Mouse (Mus musculus): ENCODE measurements around the gene Cacnb2. TPM values are rescaled to one million over a fixed set of nuclear protein-coding genes. Genes with fewer than 3 reads are reported as not detected.

Cacnb2 gene
- polyA plus RNA-seq, 1 experiment from 2014 or later, result 0.38 TPM

DNA sequence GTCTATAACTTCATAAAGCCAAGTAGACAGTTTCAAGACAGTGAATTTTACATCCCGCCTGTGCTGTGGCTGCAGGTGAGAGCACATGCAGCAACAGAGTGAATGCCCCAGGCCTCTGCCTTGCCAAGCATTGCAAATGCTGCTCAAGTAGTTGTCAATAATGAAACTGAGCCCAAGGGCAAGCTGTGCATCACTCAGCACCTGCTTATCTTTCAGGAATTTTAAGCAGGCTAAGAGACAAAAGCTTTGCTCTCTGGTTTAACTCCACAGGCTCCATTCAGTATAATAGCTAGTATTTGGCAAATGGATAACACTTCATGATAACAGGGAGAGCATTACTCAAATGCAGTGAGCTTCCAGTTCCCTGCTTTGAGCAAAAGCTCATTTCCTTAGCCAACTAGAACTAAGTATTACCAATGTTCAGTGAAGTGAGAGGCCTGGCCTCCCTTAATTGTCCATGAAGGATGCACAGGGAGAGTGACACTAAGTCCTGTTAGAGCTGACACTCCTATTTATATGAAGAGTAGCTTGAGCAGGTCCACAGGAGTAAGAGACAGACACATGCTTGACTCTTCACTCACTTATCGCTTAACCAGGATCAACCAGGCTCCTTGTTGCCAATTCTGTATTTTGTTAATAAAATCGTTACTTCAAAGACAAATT is 314.8 kb downstream of the Cacnb2 start:
- WGBS (ENCODE audit: insufficient replicate concordance), result 65% methylated on average over 3 of the region's 3 CpGs
- Histone ChIP-seq H3K27ac (replicated peaks) (no peak overlapping the region), H3K4me1 (replicated peaks) (no peaks in the 10 kb centered on the region), H3K9ac (no peak overlapping the region), H3K4me3 (replicated peaks) (no peak overlapping the region), H3K36me3 (replicated peaks) (no peaks in the 10 kb centered on the region), H3K9me3 (replicated peaks) (no peaks in the 10 kb centered on the region), H3K4me2 (no peak overlapping the region), H3K27me3 (no peaks in the 10 kb centered on the region)
- no peak for ATAC-seq (ENCODE audit: insufficient read depth)

GRCm38 (mm10) chr2:14929866-14930265 is 327.0 kb downstream of the Cacnb2 start:
- no peak overlapping the region for H3K27ac ChIP-seq (replicated peaks)
- no peak for ATAC-seq (ENCODE audit: insufficient read depth)
- WGBS (ENCODE audit: insufficient replicate concordance), result 74% methylated on average over 3 of the region's 3 CpGs
- H3K4me1 ChIP-seq (replicated peaks), result no peaks in the 10 kb centered on the region
- H3K4me2 ChIP-seq, result no peak overlapping the region
- H3K9me3 ChIP-seq (replicated peaks), result no peaks in the 10 kb centered on the region
- no peaks in the 10 kb centered on the region for H3K36me3 ChIP-seq (replicated peaks)
- no peak overlapping the region for H3K9ac ChIP-seq
- H3K4me3 ChIP-seq (replicated peaks), result no peak overlapping the region
- no peaks in the 10 kb centered on the region for H3K27me3 ChIP-seq

DNA sequence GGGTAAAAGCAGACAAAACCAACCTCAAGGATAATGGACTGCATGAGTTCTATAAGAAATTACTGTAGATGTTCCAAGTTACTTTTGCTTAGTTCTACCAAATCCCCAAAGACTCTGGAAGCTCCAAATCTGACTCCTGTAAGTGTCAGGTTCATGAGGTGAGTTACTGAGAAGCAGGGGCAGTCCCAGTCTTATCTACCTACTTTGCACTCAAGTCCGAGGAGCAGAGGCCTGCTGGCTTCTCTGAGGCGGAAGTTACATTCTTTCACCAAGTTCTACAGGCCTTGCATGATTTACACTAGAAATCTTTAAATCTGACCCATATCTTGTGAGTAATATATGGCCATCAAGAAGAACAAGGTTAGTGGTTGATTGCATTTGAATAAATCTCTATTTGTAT is 329.1 kb downstream of the Cacnb2 start:
- Histone ChIP-seq H3K27ac (replicated peaks) (no peak overlapping the region), H3K9me3 (replicated peaks) (no peaks in the 10 kb centered on the region), H3K36me3 (replicated peaks) (no peaks in the 10 kb centered on the region), H3K9ac (no peak overlapping the region), H3K4me3 (replicated peaks) (no peak overlapping the region), H3K27me3 (no peaks in the 10 kb centered on the region), H3K4me2 (no peak overlapping the region), H3K4me1 (replicated peaks) (no peaks in the 10 kb centered on the region)
- no peak for ATAC-seq (ENCODE audit: insufficient read depth)
- WGBS (ENCODE audit: insufficient replicate concordance), result 66% methylated on average over 2 of the region's 2 CpGs

GRCm38 (mm10) chr2:14936492-14936891 is 333.6 kb downstream of the Cacnb2 start:
- WGBS (ENCODE audit: insufficient replicate concordance), result 66% methylated on average over 8 of the region's 8 CpGs
- H3K27me3 ChIP-seq, result no peaks in the 10 kb centered on the region
- no peak for ATAC-seq (ENCODE audit: insufficient read depth)

DNA sequence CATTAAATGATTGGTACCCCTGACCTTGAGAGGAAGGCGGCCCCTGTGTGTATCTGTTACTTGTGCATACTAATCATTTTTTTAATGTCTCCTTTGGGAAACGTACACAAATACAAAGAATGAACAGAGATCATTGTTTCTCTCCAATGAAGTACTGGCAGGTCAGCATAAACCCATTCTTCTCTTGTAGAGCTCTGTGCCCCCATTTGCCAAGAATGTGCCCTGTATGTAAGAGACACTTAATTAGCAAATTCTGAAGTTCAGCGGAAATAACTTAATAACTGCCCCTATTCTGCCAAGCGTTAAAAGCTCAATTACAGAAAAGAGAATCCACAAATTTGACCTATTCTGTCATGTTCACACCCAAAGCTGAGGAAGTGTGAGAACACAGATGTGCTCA is 339.4 kb downstream of the Cacnb2 start:
- H3K4me2 ChIP-seq, result no peak overlapping the region
- H3K27ac ChIP-seq (replicated peaks), result no peak overlapping the region
- H3K27me3 ChIP-seq, result no peaks in the 10 kb centered on the region
- H3K4me1 ChIP-seq (replicated peaks), result no peaks in the 10 kb centered on the region
- ATAC-seq (ENCODE audit: insufficient read depth), result no peak
- no peak overlapping the region for H3K9ac ChIP-seq
- H3K9me3 ChIP-seq (replicated peaks), result no peaks in the 10 kb centered on the region
- H3K36me3 ChIP-seq (replicated peaks), result no peaks in the 10 kb centered on the region
- no peak overlapping the region for H3K4me3 ChIP-seq (replicated peaks)
- WGBS (ENCODE audit: insufficient replicate concordance), result 66% methylated on average over 4 of the region's 4 CpGs

More at GRCm38 (mm10) chr2:14936492-14936891, 333.6 kb downstream of the Cacnb2 start:
- no peak overlapping the region for H3K9ac ChIP-seq
- no peak overlapping the region for H3K27ac ChIP-seq (replicated peaks)
- H3K4me3 ChIP-seq (replicated peaks), result no peak overlapping the region
- no peaks in the 10 kb centered on the region for H3K9me3 ChIP-seq (replicated peaks)
- H3K36me3 ChIP-seq (replicated peaks), result no peaks in the 10 kb centered on the region
- no peak overlapping the region for H3K4me2 ChIP-seq
- no peaks in the 10 kb centered on the region for H3K4me1 ChIP-seq (replicated peaks)

DNA sequence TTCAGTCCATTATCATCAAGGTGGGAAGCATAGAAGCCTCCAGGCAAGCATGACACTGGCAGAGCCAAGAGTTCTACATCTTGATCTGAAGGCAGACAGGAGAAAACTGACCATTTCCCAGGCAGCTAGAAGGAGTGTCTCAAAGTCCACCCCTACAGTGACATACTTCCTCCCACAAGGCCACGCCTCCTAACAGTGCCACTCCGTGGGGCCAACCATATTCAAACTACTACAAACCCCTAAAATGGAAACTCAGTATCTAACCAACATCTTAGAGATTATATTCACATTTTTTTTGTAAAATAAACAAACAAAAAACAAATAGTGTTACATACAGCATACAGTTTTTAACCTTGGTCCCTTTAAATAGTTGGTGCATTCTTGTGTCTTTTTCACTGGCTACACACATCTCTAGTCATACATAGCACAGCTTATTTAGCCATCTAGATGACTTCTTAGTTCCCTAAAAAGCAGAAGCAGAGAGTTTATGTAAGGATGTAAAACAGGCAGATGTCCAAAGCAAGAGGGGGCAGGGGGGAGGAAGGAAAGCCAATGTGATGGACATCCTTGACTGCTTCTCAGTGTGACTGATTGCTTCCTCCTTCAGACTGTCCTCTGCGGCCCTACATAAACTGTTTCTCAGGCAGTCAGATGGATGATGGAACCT is 340.9 kb downstream of the Cacnb2 start:
- Histone ChIP-seq H3K4me3 (replicated peaks) (no peak overlapping the region), H3K9ac (no peak overlapping the region), H3K27me3 (no peaks in the 10 kb centered on the region), H3K4me2 (no peak overlapping the region), H3K4me1 (replicated peaks) (no peaks in the 10 kb centered on the region), H3K27ac (replicated peaks) (no peak overlapping the region), H3K36me3 (replicated peaks) (no peaks in the 10 kb centered on the region), H3K9me3 (replicated peaks) (no peaks in the 10 kb centered on the region)
- 34% methylated on average over 3 of the region's 3 CpGs for WGBS (ENCODE audit: insufficient replicate concordance)
- no peak for ATAC-seq (ENCODE audit: insufficient read depth)

- 44% methylated on average over 2 of the region's 2 CpGs for WGBS (ENCODE audit: insufficient replicate concordance)
- Histone ChIP-seq H3K4me3 (replicated peaks) (no peak overlapping the region), H3K36me3 (replicated peaks) (no peaks in the 10 kb centered on the region)
Measured at GRCm38 (mm10) chr2:14953090-14953489, 350.2 kb downstream of the Cacnb2 start.

GRCm38 (mm10) chr2:14960963-14961488 is 358.1 kb downstream of the Cacnb2 start:
- H3K4me3 ChIP-seq (replicated peaks), result no peak overlapping the region
- H3K4me2 ChIP-seq, result no peak overlapping the region
- H3K27me3 ChIP-seq, result no peaks in the 10 kb centered on the region
- 18% methylated on average over 1 of the region's 1 CpGs for WGBS (ENCODE audit: insufficient replicate concordance)
- no peak overlapping the region for H3K27ac ChIP-seq (replicated peaks)
- no peaks in the 10 kb centered on the region for H3K36me3 ChIP-seq (replicated peaks)
- no peak for ATAC-seq (ENCODE audit: insufficient read depth)
- H3K9ac ChIP-seq, result no peak overlapping the region
- no peaks in the 10 kb centered on the region for H3K4me1 ChIP-seq (replicated peaks)
- no peaks in the 10 kb centered on the region for H3K9me3 ChIP-seq (replicated peaks)

More at GRCm38 (mm10) chr2:14953090-14953489, 350.2 kb downstream of the Cacnb2 start:
- Histone ChIP-seq H3K27ac (replicated peaks) (no peak overlapping the region), H3K9ac (no peak overlapping the region), H3K4me1 (replicated peaks) (no peaks in the 10 kb centered on the region), H3K27me3 (no peaks in the 10 kb centered on the region), H3K4me2 (no peak overlapping the region), H3K9me3 (replicated peaks) (no peaks in the 10 kb centered on the region)
- no peak for ATAC-seq (ENCODE audit: insufficient read depth)

DNA sequence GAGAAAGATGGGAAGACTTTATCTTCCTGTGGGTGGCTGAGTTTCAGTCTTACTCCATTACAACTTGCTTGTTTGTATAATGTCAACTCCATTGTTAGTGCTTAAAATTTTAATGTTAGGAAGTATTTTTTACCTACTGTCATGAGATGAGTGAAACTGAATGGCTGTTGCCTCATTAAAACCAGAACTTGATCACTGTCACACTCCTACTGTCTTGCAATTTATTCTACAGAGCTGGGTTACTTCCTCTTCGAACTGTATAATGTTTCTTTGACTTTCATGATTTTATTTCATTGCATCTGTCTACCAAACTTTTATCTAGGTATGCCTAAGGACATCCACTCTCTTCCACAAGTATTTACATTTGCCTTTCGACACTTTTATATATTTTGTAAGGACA is 358.6 kb downstream of the Cacnb2 start:
- 54% methylated on average over 2 of the region's 2 CpGs for WGBS (ENCODE audit: insufficient replicate concordance)
- Histone ChIP-seq H3K27ac (replicated peaks) (no peak overlapping the region), H3K27me3 (no peaks in the 10 kb centered on the region), H3K4me1 (replicated peaks) (no peaks in the 10 kb centered on the region), H3K4me3 (replicated peaks) (no peak overlapping the region), H3K4me2 (no peak overlapping the region), H3K9me3 (replicated peaks) (no peaks in the 10 kb centered on the region), H3K36me3 (replicated peaks) (no peaks in the 10 kb centered on the region), H3K9ac (no peak overlapping the region)
- ATAC-seq (ENCODE audit: insufficient read depth), result no peak

GRCm38 (mm10) chr2:14984029-14984428 is 381.1 kb downstream of the Cacnb2 start:
- Histone ChIP-seq H3K27ac (replicated peaks) (no peak overlapping the region), H3K9me3 (replicated peaks) (no peaks in the 10 kb centered on the region), H3K36me3 (replicated peaks) (no peaks in the 10 kb centered on the region), H3K4me2 (no peak overlapping the region), H3K27me3 (no peaks in the 10 kb centered on the region), H3K4me1 (replicated peaks) (no peaks in the 10 kb centered on the region), H3K9ac (no peak overlapping the region), H3K4me3 (replicated peaks) (no peak overlapping the region)
- WGBS (ENCODE audit: insufficient replicate concordance), result 67% methylated on average over 11 of the region's 11 CpGs
- no peak for ATAC-seq (ENCODE audit: insufficient read depth)

- no peak overlapping the region for H3K27ac ChIP-seq (replicated peaks)
- ATAC-seq (ENCODE audit: insufficient read depth), result no peak
- H3K4me3 ChIP-seq (replicated peaks), result no peak overlapping the region
- H3K9me3 ChIP-seq (replicated peaks), result no peaks in the 10 kb centered on the region
- no peak overlapping the region for H3K9ac ChIP-seq
- 75% methylated on average over 4 of the region's 4 CpGs for WGBS (ENCODE audit: insufficient replicate concordance)
- H3K36me3 ChIP-seq (replicated peaks), result no peaks in the 10 kb centered on the region
- H3K4me2 ChIP-seq, result no peak overlapping the region
- no peaks in the 10 kb centered on the region for H3K4me1 ChIP-seq (replicated peaks)
- no peaks in the 10 kb centered on the region for H3K27me3 ChIP-seq
Measured at GRCm38 (mm10) chr2:14988451-14988850, 385.6 kb downstream of the Cacnb2 start.
